Mouse (Mus musculus) embryonic facial prominence, embryonic 10.5 days (tissue): ENCODE measurements at regions not wholly inside any gene's neighbourhood (a gene's known extent, or its start where the extent isn't known, plus 50 kb on each side); places are given as distances from the start of the nearest gene placed in this dataset.

Experiments used
- DNase-seq: peaks from one replicate; pipeline ENCODE4 v3.0.0-alpha.2; 2017; ENCODE audit warnings: low spot score
- H3K27ac ChIP-seq: fragments of 300-500 bp; sonication (generic); replicated peaks from 2 replicates; pipeline ENCODE4 v1.5.1; 2016; ENCODE audit warnings: mild to moderate bottlenecking
- H3K27me3 ChIP-seq: fragments of 300-500 bp; sonication (generic); replicated peaks from 2 replicates; pipeline ENCODE4 v1.6.1; 2016; ENCODE audit warnings: low read depth, mild to moderate bottlenecking; ENCODE audit not compliant: poor library complexity, severe bottlenecking
- H3K36me3 ChIP-seq: fragments of 300-500 bp; sonication (generic); replicated peaks from 2 replicates; pipeline ENCODE4 v1.6.1; 2016; ENCODE audit warnings: mild to moderate bottlenecking, moderate library complexity
- H3K4me1 ChIP-seq: fragments of 300-500 bp; sonication (generic); 2 replicates; pipeline ENCODE4 v1.6.1; 2016
- H3K4me3 ChIP-seq: fragments of 300-500 bp; sonication (generic); 2 replicates; pipeline ENCODE4 v1.5.1; 2016; ENCODE audit warnings: mild to moderate bottlenecking, moderate library complexity
- H3K9me3 ChIP-seq: fragments of 300-500 bp; sonication (generic); 2 replicates; pipeline ENCODE4 v1.6.1; 2016; ENCODE audit warnings: mild to moderate bottlenecking
- WGBS: fragments of 180-500 bp; shearing (Covaris S2); methylation state at CpG from one replicate; pipeline ENCODE4 v1.1.7; 2016; 5-methylcytosine and 5-hydroxymethylcytosine counted together

GRCm38 (mm10) chr2:169300966-169301365 is 286.6 kb downstream of the Gm11011 start:
- Histone ChIP-seq H3K9me3 (no peaks in the 10 kb centered on the region), H3K27ac (no peak overlapping the region), H3K4me1 (peaks cover 9% of the 10 kb centered on the region), H3K36me3 (no peaks in the 10 kb centered on the region), H3K27me3 (no peaks in the 10 kb centered on the region), H3K4me3 (no peak overlapping the region)
- DNase-seq, result no peak
- 86% methylated on average over 4 of the region's 4 CpGs for WGBS

GRCm38 (mm10) chr2:169300411-169300810 is 287.1 kb downstream of the Gm11011 start:
- DNase-seq, result no peak
- no peaks in the 10 kb centered on the region for H3K9me3 ChIP-seq
- no peaks in the 10 kb centered on the region for H3K27me3 ChIP-seq
- no peak overlapping the region for H3K4me3 ChIP-seq
- peaks cover 9% of the 10 kb centered on the region for H3K4me1 ChIP-seq
- WGBS, result 89% methylated on average over 8 of the region's 8 CpGs
- no peaks in the 10 kb centered on the region for H3K36me3 ChIP-seq
- H3K27ac ChIP-seq, result no peak overlapping the region

DNA sequence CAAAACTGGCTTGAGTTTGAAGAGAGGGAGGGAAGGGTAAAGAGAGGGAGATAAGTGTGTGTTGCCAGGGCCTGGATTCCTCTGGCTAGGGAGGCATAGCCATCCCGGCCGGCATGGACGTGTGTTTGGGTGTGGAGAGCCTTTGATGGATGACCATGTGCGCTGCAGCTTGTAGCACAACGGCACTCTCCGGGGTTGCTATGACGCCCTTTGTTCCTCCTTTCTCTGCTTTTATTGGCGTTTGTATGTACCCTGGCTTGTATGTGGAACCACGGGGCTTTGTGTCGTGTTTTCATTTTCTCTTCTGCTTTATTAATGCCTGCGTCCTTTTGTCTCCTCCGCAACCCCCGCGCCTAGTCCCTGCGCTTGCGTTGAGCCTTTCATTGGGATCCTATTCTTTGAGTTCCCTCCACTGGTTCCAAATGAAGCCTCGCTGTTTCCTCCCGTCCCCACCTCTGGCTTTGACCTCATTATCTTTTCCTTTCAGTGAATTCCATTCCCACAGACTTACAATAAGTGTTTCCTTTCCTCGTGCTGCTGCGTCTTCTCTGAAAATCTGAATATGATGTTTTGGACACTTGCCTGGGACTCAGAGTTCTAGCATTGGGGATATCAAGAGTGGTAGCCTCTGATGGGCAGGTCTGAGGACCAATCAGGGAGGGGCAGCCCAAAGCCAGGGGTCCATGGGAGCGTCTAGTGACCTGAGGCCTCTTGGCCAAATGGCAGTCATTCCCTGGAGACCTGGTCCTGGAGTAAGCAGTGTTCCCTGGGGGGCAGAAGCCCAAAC is 289.5 kb downstream of the Gm11011 start:
- 45% methylated on average over 21 of the region's 21 CpGs for WGBS
- Histone ChIP-seq H3K4me3 (peak overlapping the region; percentile 29; the same call in 1 of the 2 replicates), H3K36me3 (no peaks in the 10 kb centered on the region), H3K9me3 (no peaks in the 10 kb centered on the region), H3K27ac (peak overlapping the region; percentile 76), H3K4me1 (peaks cover 14% of the 10 kb centered on the region), H3K27me3 (no peaks in the 10 kb centered on the region)
- DNase-seq, result peak; percentile 52

DNA sequence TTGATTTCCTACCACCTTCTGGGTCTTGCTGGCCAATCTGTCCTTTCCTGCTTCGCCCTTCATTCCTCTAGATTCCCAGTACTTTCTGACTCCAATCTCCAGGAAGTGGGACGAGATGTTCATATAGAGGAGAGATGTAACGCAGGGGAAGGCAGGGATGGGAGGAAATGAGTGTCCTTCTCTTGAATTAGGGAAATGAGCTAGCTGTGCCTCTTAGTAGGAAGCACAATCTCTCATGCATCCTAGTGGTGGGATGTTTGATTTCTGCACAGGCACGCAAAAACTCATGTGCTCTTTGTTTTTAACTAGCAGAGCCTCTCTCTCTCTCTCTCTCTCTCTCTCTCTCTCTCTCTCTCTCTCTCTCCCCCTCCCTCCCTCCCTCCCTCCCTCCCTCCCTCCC is 290.3 kb downstream of the Gm11011 start:
- Histone ChIP-seq H3K9me3 (no peaks in the 10 kb centered on the region), H3K27me3 (no peaks in the 10 kb centered on the region), H3K4me3 (no peak overlapping the region), H3K27ac (0 out of 2 replicates have a peak overlapping the region, but pooled peaks have one; percentile 14), H3K4me1 (peaks cover 15% of the 10 kb centered on the region), H3K36me3 (no peaks in the 10 kb centered on the region)
- no peak for DNase-seq
- WGBS, result 71% methylated on average over 4 of the region's 4 CpGs

- Histone ChIP-seq H3K4me3 (no peak overlapping the region), H3K9me3 (no peaks in the 10 kb centered on the region), H3K36me3 (no peaks in the 10 kb centered on the region), H3K27ac (no peak overlapping the region), H3K27me3 (no peaks in the 10 kb centered on the region), H3K4me1 (peaks cover 14% of the 10 kb centered on the region)
- WGBS, result 26% methylated on average over 3 of the region's 3 CpGs
- DNase-seq, result no peak
Measured at GRCm38 (mm10) chr2:169293351-169293750, 294.2 kb downstream of the Gm11011 start.

GRCm38 (mm10) chr2:169288891-169289605 is 298.5 kb downstream of the Gm11011 start:
- H3K4me3 ChIP-seq, result no peak overlapping the region
- WGBS, result 91% methylated on average over 12 of the region's 12 CpGs
- no peak for DNase-seq

DNA sequence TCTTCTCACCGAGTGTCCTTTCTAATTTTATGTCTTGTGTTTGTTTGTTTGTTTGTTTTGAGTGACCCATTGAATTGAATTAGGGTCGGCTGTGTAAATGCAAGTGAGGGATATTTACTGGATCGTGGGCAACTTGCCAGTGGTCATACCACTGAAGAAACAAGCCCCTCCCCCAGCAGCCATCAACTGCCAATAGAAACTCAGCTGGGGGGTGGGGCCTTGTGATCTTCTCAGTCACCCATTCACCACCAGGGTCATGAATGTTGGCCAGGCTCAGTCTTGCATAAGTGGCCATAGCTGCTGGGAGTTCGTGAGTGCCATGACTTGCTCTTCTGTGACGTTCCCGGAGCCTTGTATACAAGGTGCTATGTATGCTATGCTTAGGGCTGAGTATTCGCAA is 300.8 kb downstream of the Gm11011 start:
- H3K9me3 ChIP-seq, result no peaks in the 10 kb centered on the region
- DNase-seq, result no peak
- 91% methylated on average over 7 of the region's 7 CpGs for WGBS
- H3K27me3 ChIP-seq, result no peaks in the 10 kb centered on the region
- H3K4me1 ChIP-seq, result peaks cover 9% of the 10 kb centered on the region
- H3K36me3 ChIP-seq, result no peaks in the 10 kb centered on the region
- H3K4me3 ChIP-seq, result no peak overlapping the region
- no peak overlapping the region for H3K27ac ChIP-seq

More at GRCm38 (mm10) chr2:169288891-169289605, 298.5 kb downstream of the Gm11011 start:
- H3K27me3 ChIP-seq, result no peaks in the 10 kb centered on the region
- no peaks in the 10 kb centered on the region for H3K9me3 ChIP-seq
- no peak overlapping the region for H3K27ac ChIP-seq
- H3K4me1 ChIP-seq, result peaks cover 6% of the 10 kb centered on the region; the same call in 1 of the 2 replicates
- no peaks in the 10 kb centered on the region for H3K36me3 ChIP-seq

DNA sequence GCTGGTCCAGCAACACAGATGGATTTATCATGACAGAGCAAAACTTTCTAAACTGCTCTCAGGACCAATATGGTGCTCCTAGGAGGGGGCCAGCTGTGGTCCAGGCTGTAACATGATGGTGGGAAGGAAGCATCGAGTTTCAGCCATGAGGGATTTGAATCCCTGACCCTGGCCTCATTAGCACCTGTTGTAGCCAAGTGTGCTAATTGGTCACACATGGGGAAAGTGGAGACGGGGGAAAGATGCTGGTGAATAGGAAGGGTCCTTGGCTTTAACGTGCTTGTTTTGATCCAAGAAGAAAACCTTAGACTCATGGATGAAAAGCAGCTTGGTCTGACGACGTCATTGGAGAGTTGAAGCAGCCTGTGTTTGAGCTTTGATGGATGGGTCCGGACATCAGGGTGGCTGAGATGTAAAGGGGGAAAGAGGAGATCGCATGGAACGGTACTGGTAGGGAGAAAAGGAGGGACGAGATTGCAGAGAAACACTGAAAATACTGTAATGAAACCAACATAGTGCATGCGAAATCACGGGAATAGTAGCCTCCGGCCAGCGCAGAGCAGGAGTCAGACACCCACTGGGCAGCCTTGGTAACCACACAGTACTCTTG is 304.9 kb downstream of the Gm11011 start:
- Histone ChIP-seq H3K4me3 (no peak overlapping the region), H3K36me3 (no peaks in the 10 kb centered on the region), H3K4me1 (peaks cover 9% of the 10 kb centered on the region), H3K27ac (no peak overlapping the region), H3K27me3 (no peaks in the 10 kb centered on the region), H3K9me3 (no peaks in the 10 kb centered on the region)
- WGBS, result 59% methylated on average over 13 of the region's 13 CpGs
- DNase-seq, result peak; percentile 64

GRCm38 (mm10) chr2:169275371-169275770 is 312.2 kb downstream of the Gm11011 start:
- no peaks in the 10 kb centered on the region for H3K36me3 ChIP-seq
- 92% methylated on average over 4 of the region's 4 CpGs for WGBS
- peaks cover 15% of the 10 kb centered on the region for H3K4me1 ChIP-seq

DNA sequence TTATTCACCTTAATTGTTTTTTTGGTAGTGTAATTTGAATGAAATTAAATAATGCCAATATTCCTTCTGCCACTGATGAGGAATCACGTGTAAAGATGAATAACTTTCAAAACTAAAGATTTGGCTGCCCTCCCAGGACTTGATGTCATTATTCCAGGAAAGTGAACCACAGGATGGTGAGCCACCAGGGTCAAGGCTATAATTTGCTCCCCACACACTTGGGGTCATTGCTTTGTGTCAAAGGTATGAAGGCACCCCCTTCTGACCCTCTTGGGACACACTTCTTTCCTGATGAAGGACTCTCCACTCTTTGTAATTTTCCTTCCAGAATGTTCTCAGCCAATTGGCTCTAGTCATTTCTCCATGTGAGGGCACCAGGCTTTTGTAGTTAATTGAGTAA is 313.4 kb downstream of the Gm11011 start:
- H3K9me3 ChIP-seq, result no peaks in the 10 kb centered on the region
- H3K36me3 ChIP-seq, result no peaks in the 10 kb centered on the region
- no peak for DNase-seq
- peaks cover 12% of the 10 kb centered on the region; the same call in 1 of the 2 replicates for H3K27me3 ChIP-seq
- WGBS, result 80% methylated on average over 1 of the region's 1 CpGs
- H3K4me3 ChIP-seq, result no peak overlapping the region
- H3K4me1 ChIP-seq, result peaks cover 17% of the 10 kb centered on the region
- no peak overlapping the region for H3K27ac ChIP-seq

More at GRCm38 (mm10) chr2:169275371-169275770, 312.2 kb downstream of the Gm11011 start:
- DNase-seq, result no peak
- Histone ChIP-seq H3K4me3 (no peak overlapping the region), H3K9me3 (no peaks in the 10 kb centered on the region), H3K27me3 (peaks cover 12% of the 10 kb centered on the region; the same call in 1 of the 2 replicates), H3K27ac (no peak overlapping the region)

- no peaks in the 10 kb centered on the region for H3K36me3 ChIP-seq
- H3K27ac ChIP-seq, result 0 out of 2 replicates have a peak overlapping the region, but pooled peaks have one; percentile 10
- H3K4me1 ChIP-seq, result peaks cover 17% of the 10 kb centered on the region
- H3K9me3 ChIP-seq, result no peaks in the 10 kb centered on the region
- no peak for DNase-seq
- WGBS, result 14% methylated on average over 6 of the region's 6 CpGs
- no peak overlapping the region for H3K4me3 ChIP-seq
- peaks cover 12% of the 10 kb centered on the region; the same call in 1 of the 2 replicates for H3K27me3 ChIP-seq
Measured at GRCm38 (mm10) chr2:169272622-169273021, 314.9 kb downstream of the Gm11011 start.

GRCm38 (mm10) chr2:169272018-169272417 is 315.5 kb downstream of the Gm11011 start:
- no peaks in the 10 kb centered on the region for H3K36me3 ChIP-seq
- H3K9me3 ChIP-seq, result no peaks in the 10 kb centered on the region
- no peak overlapping the region for H3K4me3 ChIP-seq
- no peak overlapping the region for H3K27ac ChIP-seq
- no peak for DNase-seq
- H3K4me1 ChIP-seq, result peaks cover 17% of the 10 kb centered on the region
- 38% methylated on average over 4 of the region's 4 CpGs for WGBS
- H3K27me3 ChIP-seq, result peaks cover 12% of the 10 kb centered on the region; the same call in 1 of the 2 replicates
